Mouse (Mus musculus) adrenal gland, postnatal 4 days (tissue): ENCODE results near the gene Thop1. TPM values are rescaled to one million over a fixed set of nuclear protein-coding genes. Genes with fewer than 3 reads are reported as not detected.
"Not testable (repeated sequence)": the region's sequence is repeated elsewhere in the genome, so short reads cannot be mapped to it uniquely, and the experiment has no call there.

Source experiments
- DNase-seq, 2 experiments: peaks; one replicate each; pipeline ENCODE4 v3.0.0; 2021 to 2022; ENCODE audit warnings: low spot score in 2 of 2, mixed read lengths in 2 of 2
- total RNA-seq, 2 experiments: library from RNA; stranded (reverse); gene quantifications; 2 replicates each; pipeline ENCODE4 v1.2.3; 2021

Thop1 gene
- total RNA-seq, 2 experiments from 2014 or later, result 39.1 to 46.7 TPM

GRCm38 (mm10) chr10:81055802-81056340 is 14.0 kb upstream of the Thop1 start:
- DNase-seq, result not testable (repeated sequence)

GRCm38 (mm10) chr10:81057406-81058130 is 12.3 kb upstream of the Thop1 start:
- DNase-seq, result no peak

- no peak for DNase-seq
Observed at GRCm38 (mm10) chr10:81058896-81059295, 10.9 kb upstream of the Thop1 start.

- DNase-seq, result peak; percentile 85 to 97
Observed at GRCm38 (mm10) chr10:81059603-81060543, 10.0 kb upstream of the Thop1 start, which contains the start of gene Sgta. Gene Sgta (minus strand): TSS chr10:81060181.

GRCm38 (mm10) chr10:81062710-81063109 is 7.1 kb upstream of the Thop1 start:
- DNase-seq, result no peak

- not testable (repeated sequence) for DNase-seq
Observed at GRCm38 (mm10) chr10:81064519-81064918, 5.3 kb upstream of the Thop1 start.

GRCm38 (mm10) chr10:81068706-81069105 is 1.1 kb upstream of the Thop1 start:
- DNase-seq, result no peak

- no peak for DNase-seq
Observed at GRCm38 (mm10) chr10:81072290-81072689, 2.5 kb downstream of the Thop1 start.

- no peak for DNase-seq
Observed at GRCm38 (mm10) chr10:81073464-81073863, 3.6 kb downstream of the Thop1 start.

GRCm38 (mm10) chr10:81075734-81076133 is 5.9 kb downstream of the Thop1 start:
- DNase-seq, result no peak

- DNase-seq, result no peak
Observed at GRCm38 (mm10) chr10:81076356-81076755, 6.5 kb downstream of the Thop1 start.

GRCm38 (mm10) chr10:81077916-81078315 is 8.1 kb downstream of the Thop1 start:
- DNase-seq, result no peak

- no peak for DNase-seq
Observed at GRCm38 (mm10) chr10:81080008-81080655, 10.3 kb downstream of the Thop1 start.

- peak in 1 of 2 experiments; percentile 55 for DNase-seq
Observed at GRCm38 (mm10) chr10:81082168-81082960, 12.5 kb downstream of the Thop1 start.

GRCm38 (mm10) chr10:81087021-81087420 is 17.2 kb downstream of the Thop1 start:
- DNase-seq, result no peak

- DNase-seq, result no peak
Observed at GRCm38 (mm10) chr10:81089216-81089615, 19.4 kb downstream of the Thop1 start.

GRCm38 (mm10) chr10:81090621-81091020 is 20.8 kb downstream of the Thop1 start:
- DNase-seq, result no peak

GRCm38 (mm10) chr10:81092465-81093250 is 22.8 kb downstream of the Thop1 start:
- DNase-seq, result peak in 1 of 2 experiments; percentile 54

- no peak for DNase-seq
Observed at GRCm38 (mm10) chr10:81094931-81095678, 25.3 kb downstream of the Thop1 start.
